Mouse (Mus musculus): ENCODE results near the gene Map2k2.
A peak's percentile ranks its signal among the peaks of the same experiment; 100 is the strongest.
"Not testable (repeated sequence)": the region's sequence is repeated elsewhere in the genome, so short reads cannot be mapped to it uniquely, and the experiment has no call there.

Gene Map2k2

GRCm38 (mm10) chr10:81176466-81177271 lies 71.0 kb downstream of the Map2k2 start, which contains the start of gene Eef2:
Gene Eef2, plus strand, starts transcription at chr10:81176631.
- peak; percentile 99 for DNase-seq (ENCODE audit: low spot score)

- no peak for DNase-seq (ENCODE audit: low spot score)
These were observed 71.8 kb downstream of the Map2k2 start for GRCm38 (mm10) chr10:81177491-81177925.

GRCm38 (mm10) chr10:81177958-81178712 lies 72.4 kb downstream of the Map2k2 start:
- DNase-seq (ENCODE audit: low spot score), result no peak

- DNase-seq (ENCODE audit: low spot score), result no peak
These were observed 73.2 kb downstream of the Map2k2 start for GRCm38 (mm10) chr10:81178927-81179326.

GRCm38 (mm10) chr10:81179451-81180342 lies 74.0 kb downstream of the Map2k2 start:
- DNase-seq (ENCODE audit: low spot score), result no peak

GRCm38 (mm10) chr10:81180946-81181345 lies 75.2 kb downstream of the Map2k2 start:
- no peak for DNase-seq (ENCODE audit: low spot score)

- DNase-seq (ENCODE audit: low spot score), result not testable (repeated sequence)
These were observed 76.1 kb downstream of the Map2k2 start for GRCm38 (mm10) chr10:81181860-81182259.

- DNase-seq (ENCODE audit: low spot score), result peak; percentile 99
These were observed 76.9 kb downstream of the Map2k2 start, which contains the start of gene Dapk3 for GRCm38 (mm10) chr10:81182336-81183333. Gene Dapk3, plus strand, starts transcription at chr10:81183005.

All from retina, embryonic 14.5 days (tissue).